Mouse (Mus musculus) G1E (cell line): ENCODE measurements around the gene Phf10.

ENCODE experiments used
- CTCF ChIP-seq: IDR thresholded peaks from 2 replicates; pipeline ENCODE4 v1.5.1; 2012; ENCODE audit warnings: low read depth, low read length, inconsistent platforms, mixed read lengths
- GATA1 ChIP-seq: IDR thresholded peaks from 2 replicates; pipeline ENCODE4 v1.6.1; 2012; ENCODE audit warnings: borderline replicate concordance, low read length, inconsistent platforms, mixed read lengths
- POLR2AphosphoS5 ChIP-seq: IDR thresholded peaks from 2 replicates; pipeline ENCODE4 v1.6.1; 2012; ENCODE audit warnings: low read depth, low read length, inconsistent platforms; ENCODE audit not compliant: insufficient replicate concordance

DNA sequence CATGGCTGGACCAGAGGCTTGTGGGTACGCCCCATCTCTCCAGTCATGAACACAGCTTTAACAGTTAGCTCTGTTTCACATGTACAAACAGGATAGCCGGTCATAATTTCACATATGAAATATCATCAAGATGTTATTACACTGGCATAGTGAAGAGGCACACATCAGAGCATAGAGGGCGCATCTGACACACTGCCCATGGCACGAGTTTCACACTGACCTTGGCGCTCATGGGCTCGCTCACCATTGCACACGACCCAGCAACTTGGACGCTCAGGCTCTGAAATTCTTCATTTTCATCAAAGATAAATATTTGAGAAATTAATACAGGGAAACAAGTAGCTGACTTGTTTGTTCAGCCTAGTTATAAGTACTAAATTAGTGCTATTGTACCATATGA lies 43.2 kb downstream of the Phf10 start:
- TF ChIP-seq CTCF (no peak), GATA1 (no peak), POLR2AphosphoS5 (no peak)
